Mouse (Mus musculus) liver, postnatal 0 days (tissue): Measurements from ENCODE around the gene Tfcp2.

Experiments used
- CTCF ChIP-seq: sonication (generic); IDR thresholded peaks from 2 replicates; pipeline ENCODE4 v1.5.1; 2016; ENCODE audit warnings: antibody characterized with exemption, low read depth
- EP300 ChIP-seq: IDR thresholded peaks from 2 replicates; pipeline ENCODE4 v1.6.1; 2016; ENCODE audit warnings: antibody characterized with exemption, low read depth, mild to moderate bottlenecking

DNA sequence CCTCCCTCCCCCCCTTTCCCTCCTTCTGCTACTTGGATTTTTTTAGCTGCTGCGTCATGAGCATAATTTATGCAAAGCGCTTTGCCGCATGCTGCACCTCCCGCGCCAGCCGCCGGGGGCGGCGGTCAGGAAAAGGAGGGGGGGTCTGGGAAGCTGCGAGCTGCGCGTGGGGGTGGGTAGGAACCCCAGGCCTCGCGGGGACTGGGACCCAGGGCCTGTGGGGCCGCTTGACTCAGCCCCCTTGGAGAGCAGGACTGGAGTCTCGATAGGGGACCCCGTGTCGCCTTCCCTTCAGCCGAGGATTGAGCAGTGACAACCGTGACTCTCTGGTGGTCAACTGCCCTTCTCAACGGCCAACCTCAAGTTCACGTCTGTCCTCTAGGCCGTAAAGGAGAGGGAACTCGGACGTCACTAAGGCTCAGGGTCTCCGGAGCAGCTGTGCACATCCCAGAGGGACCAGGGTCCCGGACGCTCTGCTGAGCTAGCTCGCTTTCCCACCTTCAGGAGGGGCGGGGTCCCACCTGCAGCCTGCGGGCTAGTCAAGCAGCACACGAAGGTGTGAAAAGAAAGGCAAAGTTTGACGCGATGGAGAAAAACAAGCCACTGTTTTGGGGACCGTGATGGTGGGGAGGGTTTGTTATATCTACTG, 48.4 kb upstream of the Tfcp2 start:
- TF ChIP-seq EP300 (no peak), CTCF (peak; percentile 59)
